Mouse (Mus musculus) heart, embryonic 16.5 days (tissue): ENCODE results near the gene Oprm1. TPM values are rescaled to one million over a fixed set of nuclear protein-coding genes. Genes with fewer than 3 reads are reported as not detected.

Source experiments
- ATAC-seq: fragments of 200-750 bp; cut with Nextera tagmentation; replicated peaks from 2 replicates; pipeline ENCODE4 v1.8.0; 2017; ENCODE audit warnings: moderate number of reproducible peaks; ENCODE audit not compliant: insufficient read depth, low FRiP score; ENCODE audit errors: extremely low read depth
- H3K27ac ChIP-seq: fragments of 300-500 bp; sonication (generic); 2 replicates; pipeline ENCODE4 v1.5.1; 2014; ENCODE audit warnings: mild to moderate bottlenecking, low read length, control low read depth, moderate library complexity
- H3K27me3 ChIP-seq: fragments of 300-500 bp; sonication (generic); 2 replicates; pipeline ENCODE4 v1.6.1; 2014; ENCODE audit warnings: low read length, mixed read lengths; ENCODE audit not compliant: control insufficient read depth, insufficient read depth
- H3K36me3 ChIP-seq: fragments of 300-500 bp; sonication (generic); 2 replicates; pipeline ENCODE4 v1.6.1; 2014; ENCODE audit not compliant: control insufficient read depth, insufficient read depth
- H3K4me1 ChIP-seq: fragments of 300-500 bp; sonication (generic); 2 replicates; pipeline ENCODE4 v1.6.1; 2014; ENCODE audit warnings: low read length, mixed read lengths; ENCODE audit not compliant: control insufficient read depth, insufficient read depth
- H3K4me2 ChIP-seq: fragments of 300-500 bp; sonication (generic); 2 replicates; pipeline ENCODE4 v1.6.1; 2014; ENCODE audit warnings: low read depth, mild to moderate bottlenecking, control low read depth, low read length
- H3K4me3 ChIP-seq: fragments of 300-500 bp; sonication (generic); 2 replicates; pipeline ENCODE4 v1.5.1; 2014; ENCODE audit warnings: mild to moderate bottlenecking, control low read depth, low read length
- H3K9ac ChIP-seq: fragments of 300-500 bp; sonication (generic); 2 replicates; pipeline ENCODE4 v1.6.1; 2014; ENCODE audit warnings: low read length, control low read depth
- H3K9me3 ChIP-seq: fragments of 300-500 bp; sonication (generic); replicated peaks from 2 replicates; pipeline ENCODE4 v1.6.1; 2016; ENCODE audit warnings: low read length; ENCODE audit not compliant: control insufficient read depth
- WGBS: fragments of 180-500 bp; shearing (Covaris S2); extraction: QIAGEN DNeasy Blood & Tissue Kit; methylation state at CpG from one replicate; pipeline ENCODE4 v1.1.7; 2014; 5-methylcytosine and 5-hydroxymethylcytosine counted together
- polyA plus RNA-seq: library from polyadenylated mRNA; unstranded; fragments of >200 nt; fragmentation: Nextera tagmentation; extraction: Ambion mirVana; gene quantifications from 2 replicates; pipeline ENCODE4 v1.2.1, GENCODE M21; 2015

Gene Oprm1
- not detected in 2 replicates for polyA plus RNA-seq

DNA sequence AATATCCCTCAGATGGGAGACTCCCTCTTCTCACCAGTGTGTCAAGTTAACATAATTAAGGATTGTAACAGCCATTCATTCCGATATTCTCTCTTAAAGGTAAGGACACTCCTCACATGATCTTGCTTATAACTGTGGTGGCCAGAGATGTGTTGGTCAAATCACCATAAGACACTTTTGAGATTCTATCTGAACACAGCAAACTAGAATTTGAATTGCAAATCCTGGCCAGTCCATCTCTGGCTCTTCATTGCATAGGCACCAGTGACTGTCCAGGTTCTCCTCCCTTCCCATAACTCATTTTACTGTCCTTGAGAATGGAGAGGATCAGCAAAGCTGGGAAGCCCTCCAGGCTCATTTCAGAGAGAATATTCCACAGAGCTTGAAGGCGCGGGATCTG is at the start of gene Oprm1:
Gene Oprm1, plus strand, starts transcription at position 301 of the 400 bp plus-strand sequence.
- no peak within 1 kb of the TSS for H3K4me2 ChIP-seq
- H3K27ac ChIP-seq: no peak within 1 kb of the TSS
- WGBS: 89% methylated on average over 3 of the region's 3 CpGs
- no peaks in the 10 kb centered on the region for H3K4me1 ChIP-seq
- H3K36me3 ChIP-seq: no peaks in the 10 kb centered on the region
- H3K27me3 ChIP-seq: no peaks in the 10 kb centered on the region
- no peak for ATAC-seq
- H3K9ac ChIP-seq: no peak within 1 kb of the TSS
- H3K9me3 ChIP-seq: no peaks in the 10 kb centered on the region
- H3K4me3 ChIP-seq: no peak within 1 kb of the TSS

- ATAC-seq: no peak
- Histone ChIP-seq H3K4me3 (no peak overlapping the region), H3K9ac (no peak overlapping the region), H3K4me1 (no peaks in the 10 kb centered on the region), H3K36me3 (no peaks in the 10 kb centered on the region), H3K4me2 (no peak overlapping the region), H3K27ac (no peak overlapping the region), H3K27me3 (no peaks in the 10 kb centered on the region), H3K9me3 (no peaks in the 10 kb centered on the region)
- 62% methylated on average over 4 of the region's 4 CpGs for WGBS
Observed at GRCm38 (mm10) chr10:6717181-6717948, 40.9 kb upstream of the Oprm1 start.

GRCm38 (mm10) chr10:6723765-6724164 is 34.5 kb upstream of the Oprm1 start:
- no peaks in the 10 kb centered on the region for H3K27me3 ChIP-seq
- no peak overlapping the region for H3K27ac ChIP-seq
- no peaks in the 10 kb centered on the region for H3K4me1 ChIP-seq
- peaks cover 4% of the 10 kb centered on the region; the same call in 1 of the 2 replicates for H3K9me3 ChIP-seq
- no peak overlapping the region for H3K9ac ChIP-seq
- H3K4me3 ChIP-seq: no peak overlapping the region
- no peaks in the 10 kb centered on the region for H3K36me3 ChIP-seq
- no peak for ATAC-seq
- 57% methylated on average over 1 of the region's 1 CpGs for WGBS
- H3K4me2 ChIP-seq: no peak overlapping the region

DNA sequence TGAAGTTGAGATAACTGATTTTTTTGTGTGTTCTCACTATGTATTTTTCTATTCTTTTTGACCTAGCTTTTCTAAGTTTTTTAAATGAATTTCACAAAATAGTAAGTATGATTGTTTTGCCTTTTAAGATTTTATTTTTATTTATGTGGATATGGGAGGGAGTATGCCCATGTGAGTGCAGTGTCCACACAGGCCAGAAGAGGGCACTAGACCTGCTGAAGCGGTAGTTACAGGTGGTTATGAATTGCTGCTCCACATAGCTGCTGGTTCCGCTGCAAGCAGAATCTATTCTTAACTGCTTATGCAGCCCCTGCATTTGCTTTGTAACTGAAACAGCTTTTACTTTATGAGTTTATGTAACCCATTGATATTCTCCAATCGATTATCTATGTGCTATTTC is 29.8 kb upstream of the Oprm1 start:
- H3K27me3 ChIP-seq: no peaks in the 10 kb centered on the region
- no peak overlapping the region for H3K4me3 ChIP-seq
- H3K4me1 ChIP-seq: no peaks in the 10 kb centered on the region
- H3K36me3 ChIP-seq: no peaks in the 10 kb centered on the region
- H3K27ac ChIP-seq: no peak overlapping the region
- WGBS: 93% methylated on average over 3 of the region's 3 CpGs
- no peak overlapping the region for H3K4me2 ChIP-seq
- H3K9me3 ChIP-seq: peaks cover 4% of the 10 kb centered on the region; the same call in 1 of the 2 replicates
- no peak for ATAC-seq
- no peak overlapping the region for H3K9ac ChIP-seq

DNA sequence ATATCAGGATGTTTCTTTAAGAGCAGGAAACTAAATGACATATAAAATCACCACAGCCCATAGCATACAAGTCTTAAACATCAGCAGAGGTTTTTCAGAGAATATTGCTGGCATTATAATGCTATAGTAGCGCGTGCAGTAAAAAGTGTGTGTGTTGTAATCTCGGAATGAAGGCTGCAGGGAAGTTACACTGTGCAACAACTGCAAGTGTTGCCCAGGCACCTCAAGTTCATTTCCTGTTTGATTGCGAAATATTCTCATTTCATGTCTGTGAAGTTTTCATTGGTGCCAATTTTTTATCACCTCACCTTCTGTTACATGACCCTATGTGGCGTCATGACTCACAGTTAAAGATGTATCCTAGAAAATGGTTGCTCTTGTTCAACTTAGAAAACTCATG is 4.9 kb upstream of the Oprm1 start:
- Histone ChIP-seq H3K4me2 (no peak overlapping the region), H3K4me1 (no peaks in the 10 kb centered on the region), H3K9ac (no peak overlapping the region), H3K36me3 (no peaks in the 10 kb centered on the region), H3K27ac (no peak overlapping the region), H3K9me3 (no peaks in the 10 kb centered on the region), H3K27me3 (no peaks in the 10 kb centered on the region), H3K4me3 (no peak overlapping the region)
- 74% methylated on average over 5 of the region's 5 CpGs for WGBS
- ATAC-seq: no peak

GRCm38 (mm10) chr10:6761287-6761811 is 3.0 kb downstream of the Oprm1 start, which contains the start of gene Gm10945:
Gene Gm10945, minus strand, starts transcription at chr10:6761761.
- H3K9ac ChIP-seq: no peak within 1 kb of the TSS
- H3K4me2 ChIP-seq: no peak within 1 kb of the TSS
- H3K36me3 ChIP-seq: no peaks in the 10 kb centered on the region
- WGBS: 75% methylated on average over 2 of the region's 2 CpGs
- H3K9me3 ChIP-seq: no peaks in the 10 kb centered on the region
- H3K27ac ChIP-seq: no peak within 1 kb of the TSS
- H3K4me1 ChIP-seq: no peaks in the 10 kb centered on the region
- H3K27me3 ChIP-seq: no peaks in the 10 kb centered on the region
- ATAC-seq: peak; percentile 60; the same call in 1 of the 2 replicates
- H3K4me3 ChIP-seq: no peak within 1 kb of the TSS

- Histone ChIP-seq H3K9me3 (no peaks in the 10 kb centered on the region), H3K36me3 (no peaks in the 10 kb centered on the region), H3K4me1 (no peaks in the 10 kb centered on the region), H3K9ac (no peak overlapping the region), H3K27ac (no peak overlapping the region), H3K4me3 (no peak overlapping the region), H3K27me3 (peaks cover 3% of the 10 kb centered on the region; the same call in 1 of the 2 replicates), H3K4me2 (no peak overlapping the region)
- no peak for ATAC-seq
- 5% methylated on average over 25 of the region's 25 CpGs for WGBS
Observed at GRCm38 (mm10) chr10:6788517-6789237, 30.4 kb downstream of the Oprm1 start.

DNA sequence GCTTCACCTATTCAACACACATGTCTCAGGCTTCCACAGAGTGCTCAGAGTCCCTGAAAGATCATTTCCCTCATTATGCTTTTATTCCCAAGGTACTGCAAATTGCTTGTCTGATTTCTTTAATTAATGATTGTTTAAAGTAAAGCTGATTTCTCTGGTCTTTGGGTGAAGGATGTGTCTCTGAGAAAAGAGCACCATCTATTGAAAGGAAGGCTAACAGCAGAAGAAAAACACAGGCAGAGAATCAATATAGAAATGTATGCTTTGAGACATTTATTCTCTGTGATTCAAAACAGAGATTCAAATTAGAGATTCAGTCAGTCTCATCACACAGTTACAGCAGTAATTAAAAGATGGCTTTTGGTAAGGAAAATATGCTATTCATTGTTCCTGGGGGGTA is 31.9 kb downstream of the Oprm1 start:
- no peaks in the 10 kb centered on the region for H3K4me1 ChIP-seq
- no peak for ATAC-seq
- H3K27me3 ChIP-seq: peaks cover 3% of the 10 kb centered on the region; the same call in 1 of the 2 replicates
- H3K4me2 ChIP-seq: no peak overlapping the region
- H3K9ac ChIP-seq: no peak overlapping the region
- no peak overlapping the region for H3K4me3 ChIP-seq
- no peak overlapping the region for H3K27ac ChIP-seq
- H3K36me3 ChIP-seq: no peaks in the 10 kb centered on the region
- H3K9me3 ChIP-seq: no peaks in the 10 kb centered on the region

- no peak for ATAC-seq
- WGBS: 45% methylated on average over 1 of the region's 1 CpGs
- Histone ChIP-seq H3K36me3 (no peaks in the 10 kb centered on the region), H3K27me3 (no peaks in the 10 kb centered on the region), H3K4me3 (no peak overlapping the region), H3K4me1 (no peaks in the 10 kb centered on the region), H3K9ac (no peak overlapping the region), H3K9me3 (no peaks in the 10 kb centered on the region), H3K27ac (no peak overlapping the region), H3K4me2 (no peak overlapping the region)
Observed at GRCm38 (mm10) chr10:6820626-6821025, 62.3 kb downstream of the Oprm1 start.
